Mouse (Mus musculus): ENCODE data around the gene Eif4g3. TPM values are rescaled to one million over a fixed set of nuclear protein-coding genes. Genes with fewer than 3 reads are reported as not detected.

Eif4g3 gene
- total and polyA plus RNA-seq, 3 experiments = 69.2 to 181 (median 133) TPM

DNA sequence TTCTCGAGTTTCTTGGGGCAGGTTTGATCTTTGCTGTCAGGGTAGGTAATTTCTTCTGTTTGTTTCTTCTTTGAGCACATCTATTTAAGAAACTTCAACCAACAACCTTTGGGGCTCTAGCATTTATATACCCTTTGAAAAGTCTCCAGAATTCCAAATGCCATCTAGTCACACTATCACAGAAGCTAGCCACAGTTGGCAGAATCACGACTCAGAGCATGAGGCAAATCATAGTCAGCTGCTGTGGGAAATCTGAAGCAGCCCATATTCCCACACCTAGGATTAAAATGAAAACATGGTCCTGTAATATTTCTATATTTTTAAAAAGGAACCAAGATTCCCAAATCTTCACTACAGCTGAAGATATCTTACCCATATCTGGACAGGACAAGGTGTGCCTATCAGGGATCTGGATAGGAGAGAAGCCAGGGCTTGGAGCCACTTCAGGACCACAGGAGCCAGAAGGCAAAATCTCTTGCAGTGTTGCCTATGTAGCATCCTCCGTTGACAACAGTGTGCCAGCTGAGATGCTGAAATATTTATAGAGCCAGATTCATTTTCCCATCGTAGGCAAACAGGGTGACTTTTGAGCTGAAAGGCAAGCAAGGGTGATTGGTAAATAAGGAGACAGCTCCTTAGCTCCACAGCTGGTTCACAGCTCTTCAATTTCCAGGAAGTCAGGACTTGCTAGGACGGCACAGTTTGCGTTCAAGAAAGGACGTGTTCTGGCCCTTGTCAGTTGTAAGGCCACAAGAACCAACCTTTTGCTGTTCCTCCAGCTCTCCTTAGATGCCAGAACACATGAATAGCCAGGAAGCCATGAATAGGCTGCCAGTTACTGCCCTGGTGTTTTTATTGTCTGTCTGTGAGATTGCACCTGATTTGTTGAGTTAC is 70.8 kb downstream of the Eif4g3 start:
- no peak for DNase-seq

DNA sequence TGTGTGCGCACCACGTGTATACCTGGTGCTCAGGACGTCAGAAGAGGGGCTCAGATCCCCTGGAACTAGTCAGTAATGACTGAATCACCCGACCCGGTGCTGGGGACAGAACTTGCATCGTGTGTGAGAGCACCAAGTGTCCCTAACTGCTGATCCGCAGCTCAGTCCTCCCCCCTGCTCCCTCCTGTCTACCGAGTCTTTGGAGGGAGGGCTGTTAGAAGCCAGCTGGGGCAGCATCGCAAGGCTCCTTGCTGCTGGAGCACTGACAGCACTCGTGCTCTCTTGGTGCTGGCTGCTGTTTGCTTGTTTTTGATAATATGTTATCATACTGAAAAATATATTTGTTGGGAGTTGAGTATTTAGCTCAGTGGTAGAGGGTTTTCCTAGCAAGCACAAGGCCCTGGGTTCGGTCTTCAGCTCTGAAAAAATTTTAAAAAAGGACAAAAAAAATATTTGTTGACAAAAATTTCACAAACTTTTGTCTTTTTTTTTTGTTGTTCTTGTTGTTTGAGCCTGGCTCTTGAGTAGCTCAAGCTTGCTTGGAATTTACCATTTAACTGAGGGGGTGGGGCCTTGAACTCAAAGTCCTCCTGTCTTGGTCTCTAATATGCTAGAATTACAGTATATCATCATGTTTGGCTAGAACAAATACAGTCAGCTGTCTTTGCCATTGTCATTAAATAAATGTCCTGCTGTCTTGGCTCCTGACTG is 72.2 kb downstream of the Eif4g3 start:
- DNase-seq = no peak

GRCm38 (mm10) chr4:138065593-138066169 is 72.9 kb downstream of the Eif4g3 start:
- no peak for DNase-seq

GRCm38 (mm10) chr4:138066421-138066820 is 73.6 kb downstream of the Eif4g3 start:
- no peak for DNase-seq

GRCm38 (mm10) chr4:138067858-138068257 is 75.0 kb downstream of the Eif4g3 start:
- no peak for DNase-seq

DNA sequence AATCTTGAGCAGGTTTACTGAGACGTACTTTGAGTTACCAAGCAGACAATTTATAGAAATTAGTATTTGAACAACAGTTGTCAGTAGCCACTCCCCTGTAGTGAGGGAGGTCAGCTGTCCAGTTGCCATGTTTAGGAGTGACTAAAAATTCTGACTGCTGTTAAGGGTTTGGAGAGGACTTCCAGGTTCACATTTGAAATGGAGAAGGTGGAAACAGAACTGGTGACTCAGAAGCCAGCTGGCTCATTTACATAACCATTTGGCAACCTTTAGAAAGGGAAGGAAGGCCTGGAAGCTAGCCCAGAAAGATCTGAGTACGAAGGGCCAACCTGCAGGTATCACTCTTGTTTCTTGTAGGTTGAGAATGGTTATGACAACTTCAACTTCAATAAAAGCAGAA is 75.8 kb downstream of the Eif4g3 start:
- peak; percentile 59 for DNase-seq

DNA sequence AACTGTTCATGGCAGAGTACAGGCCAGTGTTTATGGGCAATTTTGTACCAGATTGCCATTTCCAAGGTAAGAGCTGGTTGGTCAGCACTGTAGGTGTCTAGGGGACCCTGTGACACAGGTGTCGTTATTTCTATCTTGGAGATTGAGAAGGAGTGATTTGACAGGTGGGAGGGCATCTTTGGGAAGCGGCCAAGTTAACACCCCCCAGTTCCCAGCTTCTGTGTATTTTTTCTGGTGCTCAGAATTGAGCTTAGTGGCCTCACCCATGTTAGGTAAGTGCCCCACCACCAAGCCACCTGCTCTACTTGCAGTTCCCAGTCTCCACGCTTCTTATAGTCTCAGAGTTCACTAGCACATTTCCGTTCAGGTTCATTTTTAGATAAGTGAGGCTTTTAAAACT is 76.5 kb downstream of the Eif4g3 start:
- no peak for DNase-seq

DNA sequence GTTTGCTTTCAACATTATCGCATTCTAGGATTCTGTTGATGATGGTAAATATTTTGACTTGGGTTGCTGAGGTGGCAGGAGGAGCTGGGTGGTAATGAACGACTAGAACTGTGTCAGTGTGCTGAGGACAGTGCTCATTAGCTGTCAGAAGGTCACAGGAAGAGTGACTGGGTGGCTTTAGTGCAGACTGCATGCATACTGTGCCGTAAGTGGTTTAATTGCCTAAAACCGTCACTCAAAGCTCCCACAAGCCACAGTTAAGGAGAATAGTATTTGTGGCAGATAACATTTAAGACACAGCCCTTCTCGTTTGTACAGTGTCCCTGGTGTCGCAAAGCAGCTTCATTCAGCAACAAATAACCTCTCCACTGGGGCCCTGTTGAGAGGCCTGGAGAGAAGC is 78.7 kb downstream of the Eif4g3 start:
- no peak for DNase-seq

GRCm38 (mm10) chr4:138073086-138073485 is 80.3 kb downstream of the Eif4g3 start:
- no peak for DNase-seq

DNA sequence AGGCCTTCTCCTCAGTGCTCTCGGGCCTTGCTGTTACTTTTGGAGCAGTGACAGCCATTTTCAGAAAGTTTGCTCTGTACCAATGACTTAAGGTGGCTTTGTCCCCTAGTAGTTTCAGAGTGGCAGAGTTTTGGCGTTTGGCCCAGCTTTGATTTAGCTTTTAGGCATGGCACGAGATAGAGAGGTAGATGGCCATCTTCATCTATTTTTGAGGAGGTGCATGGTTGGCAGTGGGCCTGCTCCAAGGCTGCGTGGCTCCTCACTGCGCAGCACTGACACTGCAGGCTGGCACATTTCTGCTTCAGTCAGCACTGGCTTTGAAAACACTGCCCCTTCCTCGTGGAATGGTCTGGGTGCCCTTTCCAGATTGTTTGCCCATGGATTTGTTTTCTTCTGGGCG is 80.7 kb downstream of the Eif4g3 start:
- DNase-seq = peak; percentile 65

DNA sequence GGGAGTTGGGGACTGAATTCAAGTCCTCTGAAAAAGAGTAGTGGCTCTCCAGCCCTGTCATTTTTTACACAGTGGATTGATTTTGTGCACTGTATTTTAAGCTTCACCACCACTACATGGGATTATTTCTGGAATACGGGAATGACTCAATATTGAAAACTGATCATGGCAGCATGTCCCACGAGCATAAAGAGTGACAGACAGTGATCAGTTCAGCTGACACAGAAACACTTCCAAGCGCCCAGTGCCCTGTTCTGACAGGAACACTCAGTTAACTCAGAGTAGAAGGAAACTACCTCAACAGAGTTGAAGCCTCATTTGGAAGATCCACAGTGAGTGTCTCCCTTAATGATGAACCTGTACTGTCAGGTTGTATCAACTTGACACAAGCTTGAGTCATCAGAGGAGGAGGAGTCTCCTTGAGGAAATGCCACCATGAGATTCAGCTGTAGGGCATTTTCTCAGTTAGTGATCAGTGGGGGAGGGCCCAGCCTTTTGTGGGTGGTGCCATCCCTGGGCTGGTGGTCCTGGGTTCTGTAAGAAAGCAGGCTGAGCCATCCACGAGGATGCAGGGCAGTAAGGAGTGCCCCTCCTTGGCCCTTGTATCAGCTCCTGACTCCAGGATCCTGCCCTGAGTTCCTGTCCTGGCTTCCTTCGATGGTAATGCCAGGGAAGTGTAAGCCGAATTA is 82.2 kb downstream of the Eif4g3 start:
- DNase-seq = peak; percentile 31

GRCm38 (mm10) chr4:138077663-138078295 is 85.0 kb downstream of the Eif4g3 start:
- DNase-seq = no peak

DNA sequence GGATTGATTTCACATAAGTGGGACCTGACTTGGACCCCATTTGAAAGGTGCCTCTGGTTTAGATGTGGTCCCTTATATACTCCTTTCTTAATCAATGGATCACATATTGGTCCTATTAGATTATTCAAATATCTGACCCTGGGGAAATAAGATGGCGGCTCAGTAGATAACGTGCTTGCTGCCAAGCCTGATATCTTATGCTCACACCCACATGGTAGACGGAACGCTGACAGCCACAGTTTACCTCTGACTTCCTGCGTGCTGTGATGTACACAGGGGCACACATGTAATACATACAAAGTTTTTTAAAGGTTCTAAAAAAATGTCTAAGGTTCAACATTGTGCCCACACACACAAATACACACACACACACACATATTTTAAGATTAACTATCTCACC is 86.4 kb downstream of the Eif4g3 start:
- no peak for DNase-seq

- DNase-seq = no peak
Measured at GRCm38 (mm10) chr4:138082466-138082865, 89.6 kb downstream of the Eif4g3 start.

DNA sequence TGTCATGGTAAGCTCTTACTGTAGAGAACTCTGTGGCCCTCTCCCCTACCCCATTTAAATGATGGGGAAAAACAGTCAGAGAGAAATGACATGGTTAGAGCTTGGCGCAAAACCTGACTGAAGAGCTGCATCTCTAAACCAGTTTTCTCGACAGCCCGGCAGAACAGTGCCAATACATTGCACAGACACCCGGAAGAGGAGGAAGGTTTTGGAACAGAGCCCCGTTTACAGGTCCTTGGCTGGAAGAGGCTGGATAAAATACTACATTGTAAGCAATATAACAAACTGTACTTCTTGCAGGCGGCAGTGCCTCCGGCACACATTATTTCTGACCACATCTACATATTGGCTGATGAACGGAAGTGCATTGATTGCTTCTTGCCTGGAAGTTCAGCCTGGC is 91.3 kb downstream of the Eif4g3 start:
- DNase-seq = no peak

DNA sequence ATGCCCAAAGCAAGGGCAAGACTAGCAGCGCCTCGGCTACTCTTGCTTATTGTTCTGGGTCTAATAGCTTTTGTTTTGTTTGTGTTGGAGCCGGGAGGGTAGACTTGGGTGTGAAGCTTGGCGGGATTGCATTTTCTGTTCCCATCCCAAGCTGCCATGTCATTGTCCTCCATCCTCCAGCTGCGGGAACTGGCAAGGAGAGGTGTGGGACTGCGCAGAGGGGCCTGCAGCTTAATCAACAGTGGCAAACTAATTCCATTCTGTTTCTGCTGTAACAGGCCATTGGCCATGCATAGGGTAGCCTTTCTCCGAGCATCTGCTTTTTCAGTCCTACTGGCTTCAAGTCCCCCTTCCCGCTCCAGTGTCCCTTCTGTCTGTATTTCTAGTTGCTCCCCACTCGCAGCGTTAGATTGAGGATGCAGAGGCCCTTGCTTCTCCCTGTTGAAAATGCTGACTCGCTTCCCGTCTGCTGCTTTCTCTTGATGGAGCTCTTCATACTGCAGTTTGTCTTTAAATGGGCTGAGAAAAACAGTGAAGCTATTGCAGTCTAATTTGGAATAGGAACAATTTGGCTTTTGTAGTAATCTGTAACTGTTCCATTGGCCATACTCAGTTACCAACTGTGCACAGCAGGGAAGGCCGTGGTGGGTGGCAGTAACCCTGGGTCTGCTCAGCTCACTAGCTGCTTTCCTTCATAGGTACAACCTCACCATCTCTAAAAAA is 92.2 kb downstream of the Eif4g3 start:
- no peak for DNase-seq

- DNase-seq = no peak
Measured at GRCm38 (mm10) chr4:138086949-138087348, 94.1 kb downstream of the Eif4g3 start.

DNA sequence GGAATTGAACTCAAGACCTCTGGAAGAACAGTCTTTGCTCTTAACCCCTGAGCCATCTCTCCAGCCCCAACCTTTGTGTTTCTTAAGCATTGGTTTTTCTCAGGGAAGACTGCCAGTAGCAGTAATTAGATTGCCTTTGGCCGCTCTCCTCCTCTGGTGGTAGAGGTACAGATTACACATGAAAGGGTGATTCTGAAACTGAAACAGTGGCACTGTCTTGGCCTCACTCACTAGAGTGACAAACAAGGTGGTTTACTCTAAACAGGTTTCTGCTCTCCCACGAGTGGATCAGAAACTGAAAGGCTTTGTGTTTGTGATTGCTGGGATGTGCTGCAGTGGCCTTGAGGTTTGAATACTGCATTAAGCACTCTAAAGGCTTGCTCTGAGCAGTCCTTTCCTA is 96.7 kb downstream of the Eif4g3 start:
- DNase-seq = no peak

GRCm38 (mm10) chr4:138091562-138092194 is 98.9 kb downstream of the Eif4g3 start:
- no peak for DNase-seq

GRCm38 (mm10) chr4:138100456-138100855 is 107.6 kb downstream of the Eif4g3 start:
- no peak for DNase-seq

DNA sequence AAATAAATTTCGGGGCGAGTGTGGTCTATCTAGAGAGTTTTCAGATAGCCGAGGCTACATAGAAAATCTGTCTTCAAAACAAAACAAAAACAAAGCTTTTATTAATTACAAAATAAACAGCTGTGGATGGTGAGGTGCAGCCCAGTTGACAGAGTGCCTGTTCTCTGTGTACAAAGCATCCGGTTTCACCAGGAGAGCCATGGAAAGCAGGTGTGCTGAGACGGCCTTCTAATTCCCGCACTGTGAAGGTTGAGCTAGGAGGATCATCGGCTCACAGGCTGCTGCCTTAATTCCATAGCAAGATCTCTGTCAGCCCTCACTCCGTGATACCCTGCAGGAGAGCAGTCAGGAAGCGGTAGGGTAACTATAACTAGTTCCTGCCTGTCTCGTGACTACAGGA is 109.0 kb downstream of the Eif4g3 start:
- DNase-seq = no peak

All from adrenal gland, adult 2 months (tissue).